Mouse (Mus musculus): ENCODE results near the gene Mpp4. TPM values are rescaled to one million over a fixed set of nuclear protein-coding genes. Genes with fewer than 3 reads are reported as not detected.

Gene Mpp4
- polyA plus RNA-seq, 2 experiments: 0.20 to 0.50 TPM

GRCm38 (mm10) chr1:59158498-59158897, 4.7 kb downstream of the Mpp4 start:
- Histone ChIP-seq H3K36me3 (replicated peaks; ENCODE audit: control insufficient read depth, insufficient read depth, low read depth) (no peaks in the 10 kb centered on the region), H3K4me3 (ENCODE audit: insufficient read depth in 1 of 2, low read depth in 2 of 2, low read length in 2 of 2) (no peak overlapping the region), H3K27ac (no peak overlapping the region), H3K4me2 (ENCODE audit: low read depth) (no peak overlapping the region), H3K9ac (replicated peaks) (no peak overlapping the region), H3K9me3 (ENCODE audit: control insufficient read depth, low read length) (no peaks in the 10 kb centered on the region), H3K27me3 (ENCODE audit: control insufficient read depth, insufficient read depth, low read length) (no peaks in the 10 kb centered on the region), H3K4me1 (replicated peaks; ENCODE audit: control insufficient read depth in 2 of 2, insufficient read depth in 2 of 2, low read length in 1 of 2) (no peaks in the 10 kb centered on the region; a peak in 1 of 4 replicates)
- TF ChIP-seq EP300 (IDR thresholded peaks at IDR 0.05; ENCODE audit: low read depth): no peak
- TF ChIP-seq CTCF (IDR thresholded peaks at IDR 0.05; ENCODE audit: low read depth): no peak
- no peak for ATAC-seq (ENCODE audit: insufficient read depth)
- 73% methylated on average over 7 of the region's 7 CpGs for WGBS (ENCODE audit: insufficient replicate concordance)
- DNase-seq (ENCODE audit: low read depth in 3 of 3, low spot score in 3 of 3): no peak

- no peak overlapping the region for H3K4me3 ChIP-seq (ENCODE audit: insufficient read depth in 1 of 2, low read depth in 2 of 2, low read length in 2 of 2)
- no peak for ATAC-seq (ENCODE audit: insufficient read depth)
- no peaks in the 10 kb centered on the region for H3K4me1 ChIP-seq (replicated peaks; ENCODE audit: control insufficient read depth in 2 of 2, insufficient read depth in 2 of 2, low read length in 1 of 2)
- no peaks in the 10 kb centered on the region for H3K36me3 ChIP-seq (replicated peaks; ENCODE audit: control insufficient read depth, insufficient read depth, low read depth)
- no peak overlapping the region for H3K4me2 ChIP-seq (ENCODE audit: low read depth)
- TF ChIP-seq EP300 (IDR thresholded peaks at IDR 0.05; ENCODE audit: low read depth): no peak
- TF ChIP-seq CTCF (IDR thresholded peaks at IDR 0.05; ENCODE audit: low read depth): no peak
- no peak overlapping the region for H3K27ac ChIP-seq
- H3K27me3 ChIP-seq (ENCODE audit: control insufficient read depth, insufficient read depth, low read length): no peaks in the 10 kb centered on the region
- WGBS (ENCODE audit: insufficient replicate concordance): 68% methylated on average over 4 of the region's 4 CpGs
- no peaks in the 10 kb centered on the region for H3K9me3 ChIP-seq (ENCODE audit: control insufficient read depth, low read length)
- no peak overlapping the region for H3K9ac ChIP-seq (replicated peaks)
- DNase-seq (ENCODE audit: low read depth in 3 of 3, low spot score in 3 of 3): no peak
Measured at GRCm38 (mm10) chr1:59157846-59158245, 5.3 kb downstream of the Mpp4 start.

- WGBS (ENCODE audit: insufficient replicate concordance): 62% methylated on average over 4 of the region's 4 CpGs
- DNase-seq (ENCODE audit: low read depth in 3 of 3, low spot score in 3 of 3) (no peak), ATAC-seq (ENCODE audit: insufficient read depth) (no peak)
- H3K27ac ChIP-seq: no peak overlapping the region
- no peaks in the 10 kb centered on the region for H3K27me3 ChIP-seq (ENCODE audit: control insufficient read depth, insufficient read depth, low read length)
- H3K9me3 ChIP-seq (ENCODE audit: control insufficient read depth, low read length): no peaks in the 10 kb centered on the region
- no peak overlapping the region for H3K4me2 ChIP-seq (ENCODE audit: low read depth)
- peaks cover 0 to 2% of the 10 kb centered on the region in 2 experiments; a peak in 1 of 4 replicates for H3K4me1 ChIP-seq (replicated peaks; ENCODE audit: control insufficient read depth in 2 of 2, insufficient read depth in 2 of 2, low read length in 1 of 2)
- TF ChIP-seq EP300 (IDR thresholded peaks at IDR 0.05; ENCODE audit: low read depth) (no peak), CTCF (IDR thresholded peaks at IDR 0.05; ENCODE audit: low read depth) (no peak)
- H3K36me3 ChIP-seq (replicated peaks; ENCODE audit: control insufficient read depth, insufficient read depth, low read depth): no peaks in the 10 kb centered on the region
- H3K4me3 ChIP-seq (ENCODE audit: insufficient read depth in 1 of 2, low read depth in 2 of 2, low read length in 2 of 2): no peak overlapping the region
- no peak overlapping the region for H3K9ac ChIP-seq (replicated peaks)
Measured at GRCm38 (mm10) chr1:59152346-59152745, 10.8 kb downstream of the Mpp4 start.

- 57% methylated on average over 5 of the region's 5 CpGs for WGBS (ENCODE audit: insufficient replicate concordance)
- Histone ChIP-seq H3K9ac (replicated peaks) (no peak overlapping the region), H3K36me3 (replicated peaks; ENCODE audit: control insufficient read depth, insufficient read depth, low read depth) (no peaks in the 10 kb centered on the region), H3K9me3 (ENCODE audit: control insufficient read depth, low read length) (no peaks in the 10 kb centered on the region), H3K27ac (no peak overlapping the region), H3K4me3 (ENCODE audit: insufficient read depth in 1 of 2, low read depth in 2 of 2, low read length in 2 of 2) (no peak overlapping the region), H3K4me2 (ENCODE audit: low read depth) (no peak overlapping the region), H3K27me3 (ENCODE audit: control insufficient read depth, insufficient read depth, low read length) (no peaks in the 10 kb centered on the region), H3K4me1 (replicated peaks; ENCODE audit: control insufficient read depth in 2 of 2, insufficient read depth in 2 of 2, low read length in 1 of 2) (peaks cover 0 to 2% of the 10 kb centered on the region in 2 experiments; a peak in 1 of 4 replicates)
- no peak for DNase-seq (ENCODE audit: low read depth in 3 of 3, low spot score in 3 of 3)
- TF ChIP-seq CTCF (IDR thresholded peaks at IDR 0.05; ENCODE audit: low read depth) (no peak), EP300 (IDR thresholded peaks at IDR 0.05; ENCODE audit: low read depth) (no peak)
- no peak for ATAC-seq (ENCODE audit: insufficient read depth)
Measured at GRCm38 (mm10) chr1:59150542-59150941, 12.6 kb downstream of the Mpp4 start.

- ATAC-seq (ENCODE audit: insufficient read depth) (no peak), DNase-seq (ENCODE audit: low read depth in 3 of 3, low spot score in 3 of 3) (no peak)
- Histone ChIP-seq H3K36me3 (replicated peaks; ENCODE audit: control insufficient read depth, insufficient read depth, low read depth) (no peaks in the 10 kb centered on the region), H3K9ac (replicated peaks) (no peak overlapping the region), H3K4me1 (replicated peaks; ENCODE audit: control insufficient read depth in 2 of 2, insufficient read depth in 2 of 2, low read length in 1 of 2) (no peaks in the 10 kb centered on the region), H3K4me2 (ENCODE audit: low read depth) (no peak overlapping the region), H3K4me3 (ENCODE audit: insufficient read depth in 1 of 2, low read depth in 2 of 2, low read length in 2 of 2) (no peak overlapping the region), H3K9me3 (ENCODE audit: control insufficient read depth, low read length) (no peaks in the 10 kb centered on the region), H3K27ac (no peak overlapping the region), H3K27me3 (ENCODE audit: control insufficient read depth, insufficient read depth, low read length) (no peaks in the 10 kb centered on the region)
- 75% methylated on average over 10 of the region's 10 CpGs for WGBS (ENCODE audit: insufficient replicate concordance)
- no peak for TF ChIP-seq EP300 (IDR thresholded peaks at IDR 0.05; ENCODE audit: low read depth)
- TF ChIP-seq CTCF (IDR thresholded peaks at IDR 0.05; ENCODE audit: low read depth): peak; percentile 54
Measured at GRCm38 (mm10) chr1:59144543-59144942, 18.6 kb downstream of the Mpp4 start.
